8 mouse cellular contexts compared by ENCODE assay signal in the genomic region with DNA sequence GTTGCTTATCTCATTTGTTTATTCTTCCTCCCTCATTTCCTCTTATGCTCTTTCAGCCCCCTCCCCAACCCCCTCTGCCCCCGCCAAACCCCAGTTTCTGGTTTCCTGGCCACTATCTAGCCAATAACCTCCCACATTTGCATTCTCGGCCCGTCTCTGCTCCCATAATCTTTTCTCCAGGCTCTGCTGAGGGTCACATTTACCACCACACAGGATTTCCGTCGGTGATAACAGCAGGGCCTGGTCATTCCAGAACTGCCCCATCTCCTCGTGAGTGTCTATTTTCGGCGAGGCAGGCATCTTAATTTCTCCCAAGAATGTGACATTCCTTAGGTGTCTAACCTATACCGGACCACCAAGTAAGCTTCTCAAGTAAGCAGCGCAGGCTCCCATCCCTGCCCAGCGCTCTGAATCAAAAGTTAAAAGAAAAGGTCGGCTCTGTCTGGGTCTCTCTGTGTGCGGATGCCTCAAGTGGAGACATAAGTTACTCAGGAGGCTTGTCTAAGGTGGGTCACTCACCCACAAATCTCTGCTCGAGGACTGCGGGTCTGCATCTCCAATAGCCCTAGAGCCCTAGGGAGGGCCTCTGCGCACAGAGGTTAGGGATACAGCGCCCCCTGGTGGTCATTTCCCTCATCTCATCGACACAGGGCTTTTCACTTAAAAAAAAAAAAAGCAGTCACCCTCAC. TPM values are rescaled to one million over a fixed set of nuclear protein-coding genes. Genes with fewer than 3 reads are reported as not detected.
DNase-seq lines count a peak whose midpoint lies in the region; ATAC-seq and TF ChIP-seq lines count a peak whose summit lies in the region.

No protein-coding gene starts in this region.

- peak; percentile 69; the same call in 1 of the 2 replicates for ATAC-seq in frontal cortex, adult (ENCODE audit: low TSS enrichment)

- peak; percentile 20 for DNase-seq in MEL (ENCODE audit: low read depth, low spot score)
- peak; percentile 33 for DNase-seq in cerebellum, adult 8-10 months
- peak; percentile 81 for DNase-seq in hindbrain, embryonic 10.5 days (ENCODE audit: low spot score)
- DNase-seq in layer of hippocampus, postnatal 14 days (ENCODE audit: low spot score in 2 of 2): peak; percentile 60 to 63
- peak; percentile 91 for DNase-seq in lung, postnatal 10 days
- peak; percentile 91 for DNase-seq in retina, embryonic 14.5 days (ENCODE audit: low spot score)
- DNase-seq in thymus, postnatal 4 days: peak; percentile 90

- no peak overlapping the region for H3K4me3 ChIP-seq in MEL (ENCODE audit: control insufficient read depth in 1 of 2, insufficient read depth in 1 of 2, low read depth in 2 of 2, low read length in 2 of 2)
- H3K4me3 ChIP-seq in hindbrain, embryonic 10.5 days: 0 out of 2 replicates have a peak overlapping the region, but pooled peaks have one; percentile 18

- H3K4me1 ChIP-seq in MEL (ENCODE audit: control insufficient read depth in 1 of 2, insufficient read depth in 2 of 2, low read length in 2 of 2): no peaks in the 10 kb centered on the region
- H3K4me1 ChIP-seq in hindbrain, embryonic 10.5 days (replicated peaks): peaks cover 4% of the 10 kb centered on the region; the same call in 1 of the 2 replicates

- peak; percentile 34 for TF ChIP-seq RAD21 in MEL (IDR thresholded peaks at IDR 0.05; ENCODE audit: low read depth, low read length)

- H3K79me2 ChIP-seq in MEL (ENCODE audit: control insufficient read depth, insufficient read depth, low read length, poor library complexity): no peaks in the 10 kb centered on the region

- TF ChIP-seq CTCF in MEL (IDR thresholded peaks at IDR 0.05 in 2 of 3, conservative IDR thresholded peaks at IDR 0.05 in 1 of 3; ENCODE audit: control insufficient read depth in 1 of 3, insufficient read depth in 1 of 3, low read depth in 2 of 3, low read length in 3 of 3, poor library complexity in 1 of 3, severe bottlenecking in 1 of 3): peak; percentile 48 to 71 (median 52)

- H3K9ac ChIP-seq in MEL (ENCODE audit: control insufficient read depth, low read depth, low read length, poor library complexity, severe bottlenecking): no peak overlapping the region

- no peaks in the 10 kb centered on the region for H3K9me3 ChIP-seq in MEL (replicated peaks; ENCODE audit: insufficient read depth, low read length)
- H3K9me3 ChIP-seq in hindbrain, embryonic 10.5 days: no peaks in the 10 kb centered on the region

- TF ChIP-seq EP300 in MEL (IDR thresholded peaks at IDR 0.05; ENCODE audit: low read depth in 1 of 2, low read length in 2 of 2): no peak

- TF ChIP-seq POLR2A in MEL (IDR thresholded peaks at IDR 0.05; ENCODE audit: control insufficient read depth in 1 of 2, insufficient read depth in 1 of 2, low read depth in 1 of 2, low read length in 2 of 2, poor library complexity in 1 of 2): no peak

- no peaks in the 10 kb centered on the region for H3K27me3 ChIP-seq in MEL (ENCODE audit: control insufficient read depth in 1 of 2, insufficient read depth in 2 of 2, low read length in 2 of 2)
- H3K27me3 ChIP-seq in hindbrain, embryonic 10.5 days (ENCODE audit: insufficient read depth, poor library complexity, severe bottlenecking): peaks cover 20% of the 10 kb centered on the region

- H3K36me3 ChIP-seq in MEL (ENCODE audit: control insufficient read depth in 1 of 2, insufficient read depth in 2 of 2, low read length in 2 of 2): no peaks in the 10 kb centered on the region
- H3K36me3 ChIP-seq in hindbrain, embryonic 10.5 days: no peaks in the 10 kb centered on the region

- no peak overlapping the region for H3K27ac ChIP-seq in MEL (ENCODE audit: control insufficient read depth, low read depth, low read length)
- H3K27ac ChIP-seq in hindbrain, embryonic 10.5 days: no peak overlapping the region

- 30% methylated on average over 18 of the region's 18 CpGs for WGBS in hindbrain, embryonic 10.5 days

TF ChIP-seq in MEL, 35 proteins besides CTCF, POLR2A, EP300 and RAD21:
- peak; percentile 83 for TF ChIP-seq ZNF384 (IDR thresholded peaks at IDR 0.05; ENCODE audit: low read depth, low read length)
- no peak for TF ChIP-seq ETS1 (IDR thresholded peaks at IDR 0.05; ENCODE audit: low read depth, low read length)
- peak; percentile 44; the same call in 1 of the 2 replicates for TF ChIP-seq SMC3 (IDR thresholded peaks at IDR 0.05; ENCODE audit: low read depth, low read length)

RNA-seq across cellular contexts. Expression of a gene that starts 38.9 kb away (rescaled TPM):
- total RNA-seq in MEL (2012; rRNA removed): 2.4 and 2.7 TPM in 2 replicates
- polyA plus RNA-seq in MEL (2012; ENCODE audit: insufficient read depth in 1 of 2, insufficient read length in 2 of 2, low read depth in 1 of 2, low replicate concordance in 2 of 2, missing spikeins in 1 of 2): 1 to 10 TPM in 1 of 2 experiments, not detected in 1; 9.6 TPM
- 4.7 and 6.9 TPM in 2 replicates for polyA plus RNA-seq in hindbrain, embryonic 10.5 days (2016; fragmentation: Nextera tagmentation; extraction: Ambion mirVana)
- total RNA-seq in layer of hippocampus, postnatal 14 days (2021): 1 to 10 TPM; 1.2 to 2.6 TPM

RNA-seq across cellular contexts. Expression of a gene that starts 39.8 kb away (rescaled TPM):
- total RNA-seq in MEL (2012; rRNA removed): 0.08 TPM in 1 of 2 replicates, not detected in the other
- polyA plus RNA-seq in MEL (2012; ENCODE audit: insufficient read depth in 1 of 2, insufficient read length in 2 of 2, low read depth in 1 of 2, low replicate concordance in 2 of 2, missing spikeins in 1 of 2): under 1 TPM in 1 of 2 experiments, not detected in 1; 0.10 TPM
- polyA plus RNA-seq in hindbrain, embryonic 10.5 days (2016; fragmentation: Nextera tagmentation; extraction: Ambion mirVana): 0.12 TPM in 1 of 2 replicates, not detected in the other
- total RNA-seq in layer of hippocampus, postnatal 14 days (2021): under 1 TPM in 1 of 2 experiments, not detected in 1; 0.35 TPM

Comparison
In these comparisons a context has a peak if more than half of its experiments do, and no peak if none do; other contexts are left out.
1. DNase-seq: peak in every context shown above with its lines; median percentile 91 in lung, postnatal 10 days; 91 in retina, embryonic 14.5 days; 90 in thymus, postnatal 4 days; 81 in hindbrain, embryonic 10.5 days; 62 in layer of hippocampus, postnatal 14 days; 33 in cerebellum, adult 8-10 months; 20 in MEL.